Mouse (Mus musculus): ENCODE measurements around the gene Ppargc1a.

Gene Ppargc1a

GRCm38 (mm10) chr5:51540816-51541215 is 26.7 kb downstream of the Ppargc1a start:
- no peak for TF ChIP-seq GATA4 (IDR thresholded peaks at IDR 0.05; ENCODE audit: insufficient replicate concordance, low read length)

- TF ChIP-seq GATA4 (IDR thresholded peaks at IDR 0.05; ENCODE audit: insufficient replicate concordance, low read length), result no peak
Observed at GRCm38 (mm10) chr5:51539563-51539962, 28.0 kb downstream of the Ppargc1a start.

GRCm38 (mm10) chr5:51538319-51538718 is 29.2 kb downstream of the Ppargc1a start:
- no peak for TF ChIP-seq GATA4 (IDR thresholded peaks at IDR 0.05; ENCODE audit: insufficient replicate concordance, low read length)

- no peak for TF ChIP-seq GATA4 (IDR thresholded peaks at IDR 0.05; ENCODE audit: insufficient replicate concordance, low read length)
Observed at GRCm38 (mm10) chr5:51537646-51538030, 29.9 kb downstream of the Ppargc1a start.

GRCm38 (mm10) chr5:51537009-51537645 is 30.4 kb downstream of the Ppargc1a start:
- no peak for TF ChIP-seq GATA4 (IDR thresholded peaks at IDR 0.05; ENCODE audit: insufficient replicate concordance, low read length)

GRCm38 (mm10) chr5:51534456-51534855 is 33.1 kb downstream of the Ppargc1a start:
- TF ChIP-seq GATA4 (IDR thresholded peaks at IDR 0.05; ENCODE audit: insufficient replicate concordance, low read length), result no peak

GRCm38 (mm10) chr5:51531286-51531685 is 36.2 kb downstream of the Ppargc1a start:
- TF ChIP-seq GATA4 (IDR thresholded peaks at IDR 0.05; ENCODE audit: insufficient replicate concordance, low read length), result no peak

- no peak for TF ChIP-seq GATA4 (IDR thresholded peaks at IDR 0.05; ENCODE audit: insufficient replicate concordance, low read length)
Observed at GRCm38 (mm10) chr5:51529444-51529843, 38.1 kb downstream of the Ppargc1a start.

- TF ChIP-seq GATA4 (IDR thresholded peaks at IDR 0.05; ENCODE audit: insufficient replicate concordance, low read length), result no peak
Observed at GRCm38 (mm10) chr5:51528165-51528498, 39.4 kb downstream of the Ppargc1a start.

- peak; percentile 77; the same call in 1 of the 2 replicates for TF ChIP-seq GATA4 (IDR thresholded peaks at IDR 0.05; ENCODE audit: insufficient replicate concordance, low read length)
Observed at GRCm38 (mm10) chr5:51527498-51528164, 39.9 kb downstream of the Ppargc1a start.

- TF ChIP-seq GATA4 (IDR thresholded peaks at IDR 0.05; ENCODE audit: insufficient replicate concordance, low read length), result peak; percentile 75
Observed at GRCm38 (mm10) chr5:51525858-51526257, 41.7 kb downstream of the Ppargc1a start.

- TF ChIP-seq GATA4 (IDR thresholded peaks at IDR 0.05; ENCODE audit: insufficient replicate concordance, low read length), result no peak
Observed at GRCm38 (mm10) chr5:51520807-51521206, 46.7 kb downstream of the Ppargc1a start.

- no peak for TF ChIP-seq GATA4 (IDR thresholded peaks at IDR 0.05; ENCODE audit: insufficient replicate concordance, low read length)
Observed at GRCm38 (mm10) chr5:51517440-51518187, 49.9 kb downstream of the Ppargc1a start.

GRCm38 (mm10) chr5:51504654-51505053 is 62.9 kb downstream of the Ppargc1a start:
- TF ChIP-seq GATA4 (IDR thresholded peaks at IDR 0.05; ENCODE audit: insufficient replicate concordance, low read length), result no peak

- no peak for TF ChIP-seq GATA4 (IDR thresholded peaks at IDR 0.05; ENCODE audit: insufficient replicate concordance, low read length)
Observed at GRCm38 (mm10) chr5:51497910-51498517, 69.5 kb downstream of the Ppargc1a start.

GRCm38 (mm10) chr5:51495446-51495845 is 72.1 kb downstream of the Ppargc1a start:
- no peak for TF ChIP-seq GATA4 (IDR thresholded peaks at IDR 0.05; ENCODE audit: insufficient replicate concordance, low read length)

Measured in liver, adult (tissue).